Mouse (Mus musculus): ENCODE results near the gene Gpr183. TPM values are rescaled to one million over a fixed set of nuclear protein-coding genes. Genes with fewer than 3 reads are reported as not detected.

Gpr183 gene
- polyA plus RNA-seq, 1 experiment from 2014 or later: 3.2 TPM

GRCm38 (mm10) chr14:121926901-121927300, 38.1 kb downstream of the Gpr183 start:
- ATAC-seq (ENCODE audit: borderline replicate concordance, extremely low read depth, low FRiP score, low TSS enrichment): no peak
- 80% methylated on average over 6 of the region's 6 CpGs for WGBS

GRCm38 (mm10) chr14:121924876-121925275, 40.1 kb downstream of the Gpr183 start:
- Histone ChIP-seq H3K4me1 (peaks cover 23% of the 10 kb centered on the region), H3K27ac (no peak overlapping the region), H3K27me3 (no peaks in the 10 kb centered on the region), H3K36me3 (no peaks in the 10 kb centered on the region), H3K4me3 (no peak overlapping the region), H3K9me3 (no peaks in the 10 kb centered on the region), H3K4me2 (no peak overlapping the region), H3K9ac (no peak overlapping the region)
- ATAC-seq (ENCODE audit: borderline replicate concordance, extremely low read depth, low FRiP score, low TSS enrichment): no peak
- 49% methylated on average over 6 of the region's 6 CpGs for WGBS

More at GRCm38 (mm10) chr14:121926901-121927300, 38.1 kb downstream of the Gpr183 start:
- no peak overlapping the region for H3K9ac ChIP-seq
- no peaks in the 10 kb centered on the region for H3K36me3 ChIP-seq
- H3K4me1 ChIP-seq: peaks cover 12% of the 10 kb centered on the region
- H3K9me3 ChIP-seq: no peaks in the 10 kb centered on the region
- H3K4me2 ChIP-seq: no peak overlapping the region
- H3K27ac ChIP-seq: no peak overlapping the region
- no peaks in the 10 kb centered on the region for H3K27me3 ChIP-seq
- H3K4me3 ChIP-seq: no peak overlapping the region

GRCm38 (mm10) chr14:121922731-121923130, 42.3 kb downstream of the Gpr183 start:
- WGBS: 74% methylated on average over 4 of the region's 4 CpGs
- Histone ChIP-seq H3K9me3 (no peaks in the 10 kb centered on the region), H3K4me2 (no peak overlapping the region), H3K9ac (no peak overlapping the region), H3K27me3 (no peaks in the 10 kb centered on the region), H3K36me3 (no peaks in the 10 kb centered on the region), H3K4me1 (peaks cover 18% of the 10 kb centered on the region), H3K27ac (no peak overlapping the region), H3K4me3 (no peak overlapping the region)
- no peak for ATAC-seq (ENCODE audit: borderline replicate concordance, extremely low read depth, low FRiP score, low TSS enrichment)

GRCm38 (mm10) chr14:121922016-121922415, 43.0 kb downstream of the Gpr183 start:
- Histone ChIP-seq H3K9me3 (no peaks in the 10 kb centered on the region), H3K36me3 (no peaks in the 10 kb centered on the region), H3K9ac (no peak overlapping the region), H3K27me3 (no peaks in the 10 kb centered on the region), H3K4me3 (no peak overlapping the region), H3K4me2 (no peak overlapping the region), H3K27ac (no peak overlapping the region), H3K4me1 (peaks cover 18% of the 10 kb centered on the region)
- ATAC-seq (ENCODE audit: borderline replicate concordance, extremely low read depth, low FRiP score, low TSS enrichment): no peak
- 76% methylated on average over 4 of the region's 4 CpGs for WGBS

- 63% methylated on average over 12 of the region's 12 CpGs for WGBS
- H3K27me3 ChIP-seq: no peaks in the 10 kb centered on the region
- peak overlapping the region; percentile 43 for H3K27ac ChIP-seq
- peaks cover 18% of the 10 kb centered on the region for H3K4me1 ChIP-seq
- peaks cover 4% of the 10 kb centered on the region; the same call in 1 of the 2 replicates for H3K36me3 ChIP-seq
- peak; percentile 49; the same call in 1 of the 2 replicates for ATAC-seq (ENCODE audit: borderline replicate concordance, extremely low read depth, low FRiP score, low TSS enrichment)
- no peak overlapping the region for H3K9ac ChIP-seq
- H3K9me3 ChIP-seq: no peaks in the 10 kb centered on the region
- no peak overlapping the region for H3K4me3 ChIP-seq
- no peak overlapping the region for H3K4me2 ChIP-seq
Measured at GRCm38 (mm10) chr14:121920511-121921124, 44.4 kb downstream of the Gpr183 start.

- H3K4me2 ChIP-seq: no peak overlapping the region
- H3K4me3 ChIP-seq: no peak overlapping the region
- no peaks in the 10 kb centered on the region for H3K9me3 ChIP-seq
- no peak for ATAC-seq (ENCODE audit: borderline replicate concordance, extremely low read depth, low FRiP score, low TSS enrichment)
- H3K27me3 ChIP-seq: no peaks in the 10 kb centered on the region
- peaks cover 13% of the 10 kb centered on the region for H3K4me1 ChIP-seq
- H3K27ac ChIP-seq: no peak overlapping the region
- no peak overlapping the region for H3K9ac ChIP-seq
- 19% methylated on average over 3 of the region's 3 CpGs for WGBS
- H3K36me3 ChIP-seq: peaks cover 4% of the 10 kb centered on the region; the same call in 1 of the 2 replicates
Measured at GRCm38 (mm10) chr14:121919752-121920151, 45.2 kb downstream of the Gpr183 start.

- Histone ChIP-seq H3K36me3 (peaks cover 4% of the 10 kb centered on the region; the same call in 1 of the 2 replicates), H3K9me3 (no peaks in the 10 kb centered on the region), H3K27me3 (no peaks in the 10 kb centered on the region), H3K4me2 (no peak overlapping the region), H3K4me1 (peaks cover 11% of the 10 kb centered on the region), H3K4me3 (no peak overlapping the region), H3K27ac (no peak overlapping the region), H3K9ac (no peak overlapping the region)
- no peak for ATAC-seq (ENCODE audit: borderline replicate concordance, extremely low read depth, low FRiP score, low TSS enrichment)
- WGBS: 85% methylated on average over 3 of the region's 3 CpGs
Measured at GRCm38 (mm10) chr14:121918266-121918665, 46.7 kb downstream of the Gpr183 start.

- H3K9me3 ChIP-seq: no peaks in the 10 kb centered on the region
- H3K9ac ChIP-seq: no peak overlapping the region
- peaks cover 11% of the 10 kb centered on the region for H3K4me1 ChIP-seq
- no peak overlapping the region for H3K4me2 ChIP-seq
- H3K27me3 ChIP-seq: no peaks in the 10 kb centered on the region
- H3K36me3 ChIP-seq: peaks cover 9% of the 10 kb centered on the region; the same call in 1 of the 2 replicates
- no peak overlapping the region for H3K27ac ChIP-seq
- ATAC-seq (ENCODE audit: borderline replicate concordance, extremely low read depth, low FRiP score, low TSS enrichment): no peak
- no peak overlapping the region for H3K4me3 ChIP-seq
- 81% methylated on average over 6 of the region's 6 CpGs for WGBS
Measured at GRCm38 (mm10) chr14:121916311-121917094, 48.5 kb downstream of the Gpr183 start.

- Histone ChIP-seq H3K9me3 (no peaks in the 10 kb centered on the region), H3K4me2 (no peak within 1 kb of the TSS), H3K4me3 (no peak within 1 kb of the TSS), H3K4me1 (peaks cover 7% of the 10 kb centered on the region), H3K36me3 (peaks cover 10% of the 10 kb centered on the region; the same call in 1 of the 2 replicates), H3K9ac (no peak within 1 kb of the TSS), H3K27me3 (no peaks in the 10 kb centered on the region), H3K27ac (no peak within 1 kb of the TSS)
- WGBS: 72% methylated on average over 8 of the region's 8 CpGs
- ATAC-seq (ENCODE audit: borderline replicate concordance, extremely low read depth, low FRiP score, low TSS enrichment): no peak
Measured at GRCm38 (mm10) chr14:121915621-121916020, 49.4 kb downstream of the Gpr183 start, which contains the start of gene Gpr18. Gene Gpr18, minus strand, starts transcription at chr14:121915781.

GRCm38 (mm10) chr14:121915143-121915542, 49.9 kb downstream of the Gpr183 start:
- WGBS: 84% methylated on average over 5 of the region's 5 CpGs
- H3K4me1 ChIP-seq: peaks cover 3% of the 10 kb centered on the region
- H3K27me3 ChIP-seq: no peaks in the 10 kb centered on the region
- H3K36me3 ChIP-seq: peaks cover 10% of the 10 kb centered on the region; the same call in 1 of the 2 replicates
- H3K9ac ChIP-seq: no peak overlapping the region
- H3K9me3 ChIP-seq: no peaks in the 10 kb centered on the region
- ATAC-seq (ENCODE audit: borderline replicate concordance, extremely low read depth, low FRiP score, low TSS enrichment): no peak
- H3K4me3 ChIP-seq: no peak overlapping the region
- H3K4me2 ChIP-seq: no peak overlapping the region
- no peak overlapping the region for H3K27ac ChIP-seq

GRCm38 (mm10) chr14:121912501-121912900, 52.5 kb downstream of the Gpr183 start:
- Histone ChIP-seq H3K9me3 (no peaks in the 10 kb centered on the region), H3K4me3 (no peak overlapping the region), H3K9ac (no peak overlapping the region), H3K27me3 (no peaks in the 10 kb centered on the region), H3K4me1 (no peaks in the 10 kb centered on the region), H3K36me3 (peaks cover 16% of the 10 kb centered on the region; the same call in 1 of the 2 replicates), H3K27ac (no peak overlapping the region), H3K4me2 (no peak overlapping the region)
- ATAC-seq (ENCODE audit: borderline replicate concordance, extremely low read depth, low FRiP score, low TSS enrichment): no peak
- 91% methylated on average over 7 of the region's 7 CpGs for WGBS

- H3K27me3 ChIP-seq: no peaks in the 10 kb centered on the region
- no peak overlapping the region for H3K4me2 ChIP-seq
- no peaks in the 10 kb centered on the region for H3K9me3 ChIP-seq
- 90% methylated on average over 6 of the region's 6 CpGs for WGBS
- H3K9ac ChIP-seq: no peak overlapping the region
- no peak overlapping the region for H3K4me3 ChIP-seq
- H3K36me3 ChIP-seq: peaks cover 13% of the 10 kb centered on the region; the same call in 1 of the 2 replicates
- no peak for ATAC-seq (ENCODE audit: borderline replicate concordance, extremely low read depth, low FRiP score, low TSS enrichment)
- H3K27ac ChIP-seq: no peak overlapping the region
- peaks cover 5% of the 10 kb centered on the region; the same call in 1 of the 2 replicates for H3K4me1 ChIP-seq
Measured at GRCm38 (mm10) chr14:121909868-121910267, 55.1 kb downstream of the Gpr183 start.

Measured in lung, embryonic 15.5 days (tissue).